Mouse (Mus musculus) kidney, embryonic 15.5 days (tissue): ENCODE measurements around the gene Gm32742. TPM values are rescaled to one million over a fixed set of nuclear protein-coding genes. Genes with fewer than 3 reads are reported as not detected.
A peak's percentile ranks its signal among the peaks of the same experiment; 100 is the strongest.

Source experiments
- ATAC-seq: fragments of 200-750 bp; cut with Nextera tagmentation; replicated peaks from 2 replicates; pipeline ENCODE4 v1.8.0; 2017; ENCODE audit warnings: moderate TSS enrichment; ENCODE audit not compliant: low FRiP score
- H3K27ac ChIP-seq: fragments of 300-500 bp; sonication (generic); 2 replicates; pipeline ENCODE4 v1.5.1; 2015; ENCODE audit warnings: mild to moderate bottlenecking, inconsistent platforms
- H3K27me3 ChIP-seq: fragments of 300-500 bp; sonication (generic); 2 replicates; pipeline ENCODE4 v1.6.1; 2015; ENCODE audit warnings: inconsistent platforms
- H3K36me3 ChIP-seq: fragments of 300-500 bp; sonication (generic); 2 replicates; pipeline ENCODE4 v1.6.1; 2015; ENCODE audit warnings: inconsistent platforms
- H3K4me1 ChIP-seq: fragments of 300-500 bp; sonication (generic); 2 replicates; pipeline ENCODE4 v1.6.1; 2015; ENCODE audit warnings: inconsistent platforms
- H3K4me2 ChIP-seq: fragments of 300-500 bp; sonication (generic); 2 replicates; pipeline ENCODE4 v1.6.1; 2015; ENCODE audit warnings: moderate library complexity, mild to moderate bottlenecking, inconsistent platforms
- H3K4me3 ChIP-seq: fragments of 300-500 bp; sonication (generic); replicated peaks from 2 replicates; pipeline ENCODE4 v1.5.1; 2015; ENCODE audit warnings: mild to moderate bottlenecking, inconsistent platforms
- H3K9ac ChIP-seq: fragments of 300-500 bp; sonication (generic); 2 replicates; pipeline ENCODE4 v1.6.1; 2015; ENCODE audit warnings: mild to moderate bottlenecking, inconsistent platforms
- H3K9me3 ChIP-seq: fragments of 300-500 bp; sonication (generic); replicated peaks from 2 replicates; pipeline ENCODE4 v1.6.1; 2016; ENCODE audit warnings: inconsistent platforms
- WGBS: fragments of 180-500 bp; shearing (Covaris S2); methylation state at CpG from one replicate; pipeline ENCODE4 v1.1.7; 2015; ENCODE audit warnings: mixed read lengths; 5-methylcytosine and 5-hydroxymethylcytosine counted together
- polyA plus RNA-seq: library from polyadenylated mRNA; unstranded; fragments of >200 nt; fragmentation: Nextera tagmentation; extraction: Ambion mirVana; gene quantifications from 2 replicates; pipeline ENCODE4 v1.2.1, GENCODE M21; 2015

The Gm32742 gene
- polyA plus RNA-seq, 1 experiment from 2014 or later = 0.01 TPM

- 84% methylated on average over 1 of the region's 1 CpGs for WGBS
- no peak overlapping the region for H3K4me3 ChIP-seq
- no peak overlapping the region for H3K27ac ChIP-seq
- peaks cover 14% of the 10 kb centered on the region for H3K4me1 ChIP-seq
- no peak overlapping the region for H3K9ac ChIP-seq
- no peaks in the 10 kb centered on the region for H3K9me3 ChIP-seq
- no peak overlapping the region for H3K4me2 ChIP-seq
- ATAC-seq = no peak
- no peaks in the 10 kb centered on the region for H3K27me3 ChIP-seq
- no peaks in the 10 kb centered on the region for H3K36me3 ChIP-seq
Observed at GRCm38 (mm10) chr9:51178297-51178696, 13.0 kb upstream of the Gm32742 start.

- Histone ChIP-seq H3K27ac (no peak overlapping the region), H3K27me3 (no peaks in the 10 kb centered on the region), H3K4me3 (no peak overlapping the region), H3K4me1 (peaks cover 14% of the 10 kb centered on the region), H3K4me2 (no peak overlapping the region), H3K9ac (no peak overlapping the region), H3K9me3 (no peaks in the 10 kb centered on the region), H3K36me3 (no peaks in the 10 kb centered on the region)
- ATAC-seq = no peak
- 91% methylated on average over 1 of the region's 1 CpGs for WGBS
Observed at GRCm38 (mm10) chr9:51175722-51176121, 10.4 kb upstream of the Gm32742 start.

- no peak; the same call in 1 of the 2 replicates for ATAC-seq
- WGBS = 25% methylated on average over 8 of the region's 8 CpGs
- Histone ChIP-seq H3K4me2 (no peak overlapping the region), H3K9ac (no peak overlapping the region), H3K4me1 (peaks cover 14% of the 10 kb centered on the region), H3K9me3 (no peaks in the 10 kb centered on the region), H3K4me3 (no peak overlapping the region), H3K27ac (no peak overlapping the region), H3K27me3 (no peaks in the 10 kb centered on the region), H3K36me3 (no peaks in the 10 kb centered on the region)
Observed at GRCm38 (mm10) chr9:51174890-51175464, 9.7 kb upstream of the Gm32742 start.

- Histone ChIP-seq H3K36me3 (no peaks in the 10 kb centered on the region), H3K27me3 (no peaks in the 10 kb centered on the region), H3K4me2 (no peak overlapping the region), H3K4me3 (no peak overlapping the region), H3K27ac (no peak overlapping the region), H3K9me3 (no peaks in the 10 kb centered on the region), H3K4me1 (peaks cover 16% of the 10 kb centered on the region), H3K9ac (no peak overlapping the region)
- WGBS = 73% methylated on average over 6 of the region's 6 CpGs
- ATAC-seq = no peak
Observed at GRCm38 (mm10) chr9:51170298-51170697, 5.0 kb upstream of the Gm32742 start.

GRCm38 (mm10) chr9:51169133-51169532 is 3.8 kb upstream of the Gm32742 start:
- Histone ChIP-seq H3K4me2 (no peak overlapping the region), H3K4me3 (no peak overlapping the region), H3K4me1 (peaks cover 7% of the 10 kb centered on the region; the same call in 1 of the 2 replicates), H3K36me3 (no peaks in the 10 kb centered on the region), H3K9me3 (no peaks in the 10 kb centered on the region), H3K27ac (no peak overlapping the region), H3K27me3 (no peaks in the 10 kb centered on the region), H3K9ac (no peak overlapping the region)
- WGBS = 79% methylated on average over 7 of the region's 7 CpGs
- no peak for ATAC-seq

- H3K4me3 ChIP-seq = no peak overlapping the region
- no peaks in the 10 kb centered on the region for H3K27me3 ChIP-seq
- H3K9ac ChIP-seq = no peak overlapping the region
- peaks cover 7% of the 10 kb centered on the region; the same call in 1 of the 2 replicates for H3K4me1 ChIP-seq
- WGBS = 46% methylated on average over 5 of the region's 5 CpGs
- ATAC-seq = 0 out of 2 replicates have a peak, but pooled peaks have one; percentile 33
- H3K4me2 ChIP-seq = no peak overlapping the region
- H3K27ac ChIP-seq = no peak overlapping the region
- H3K36me3 ChIP-seq = no peaks in the 10 kb centered on the region
- H3K9me3 ChIP-seq = no peaks in the 10 kb centered on the region
Observed at GRCm38 (mm10) chr9:51168698-51169097, 3.4 kb upstream of the Gm32742 start.

- no peaks in the 10 kb centered on the region for H3K9me3 ChIP-seq
- no peak for ATAC-seq
- H3K36me3 ChIP-seq = no peaks in the 10 kb centered on the region
- no peak overlapping the region for H3K27ac ChIP-seq
- 0 out of 2 replicates have a peak, but pooled peaks cover 2% of the 10 kb centered on the region for H3K27me3 ChIP-seq
- no peak overlapping the region for H3K4me2 ChIP-seq
- no peak overlapping the region for H3K9ac ChIP-seq
- H3K4me3 ChIP-seq = no peak overlapping the region
- WGBS = 59% methylated on average over 11 of the region's 11 CpGs
- H3K4me1 ChIP-seq = peaks cover 7% of the 10 kb centered on the region; the same call in 1 of the 2 replicates
Observed at GRCm38 (mm10) chr9:51167954-51168353, 2.6 kb upstream of the Gm32742 start.

GRCm38 (mm10) chr9:51163989-51164388 is 1.3 kb downstream of the Gm32742 start:
- no peak for ATAC-seq
- no peak overlapping the region for H3K4me2 ChIP-seq
- H3K4me1 ChIP-seq = peaks cover 7% of the 10 kb centered on the region; the same call in 1 of the 2 replicates
- WGBS = 83% methylated on average over 5 of the region's 5 CpGs
- no peak overlapping the region for H3K4me3 ChIP-seq
- H3K27ac ChIP-seq = no peak overlapping the region
- H3K9me3 ChIP-seq = no peaks in the 10 kb centered on the region
- no peak overlapping the region for H3K9ac ChIP-seq
- H3K36me3 ChIP-seq = no peaks in the 10 kb centered on the region
- peaks cover 27% of the 10 kb centered on the region for H3K27me3 ChIP-seq

GRCm38 (mm10) chr9:51161771-51162388 is 3.4 kb downstream of the Gm32742 start:
- H3K9me3 ChIP-seq = no peaks in the 10 kb centered on the region
- no peak overlapping the region for H3K9ac ChIP-seq
- ATAC-seq = peak; percentile 56
- H3K4me3 ChIP-seq = no peak overlapping the region
- no peaks in the 10 kb centered on the region for H3K36me3 ChIP-seq
- no peak overlapping the region for H3K4me2 ChIP-seq
- H3K27ac ChIP-seq = no peak overlapping the region
- H3K27me3 ChIP-seq = peaks cover 29% of the 10 kb centered on the region
- 0 out of 2 replicates have a peak, but pooled peaks cover 3% of the 10 kb centered on the region for H3K4me1 ChIP-seq
- 29% methylated on average over 4 of the region's 4 CpGs for WGBS

GRCm38 (mm10) chr9:51152079-51152752 is 13.1 kb downstream of the Gm32742 start:
- Histone ChIP-seq H3K36me3 (no peaks in the 10 kb centered on the region), H3K4me2 (peak overlapping the region; percentile 43), H3K9me3 (no peaks in the 10 kb centered on the region), H3K27me3 (no peaks in the 10 kb centered on the region), H3K4me1 (no peaks in the 10 kb centered on the region), H3K9ac (no peak overlapping the region), H3K4me3 (no peak overlapping the region), H3K27ac (no peak overlapping the region)
- peak; percentile 71; the same call in 1 of the 2 replicates for ATAC-seq
- WGBS = 19% methylated on average over 13 of the region's 13 CpGs

- no peak overlapping the region for H3K27ac ChIP-seq
- no peak overlapping the region for H3K4me3 ChIP-seq
- no peaks in the 10 kb centered on the region for H3K9me3 ChIP-seq
- H3K4me1 ChIP-seq = peaks cover 9% of the 10 kb centered on the region; the same call in 1 of the 2 replicates
- H3K4me2 ChIP-seq = no peak overlapping the region
- WGBS = 78% methylated on average over 5 of the region's 5 CpGs
- H3K27me3 ChIP-seq = no peaks in the 10 kb centered on the region
- H3K36me3 ChIP-seq = no peaks in the 10 kb centered on the region
- no peak for ATAC-seq
- no peak overlapping the region for H3K9ac ChIP-seq
Observed at GRCm38 (mm10) chr9:51147294-51147693, 18.0 kb downstream of the Gm32742 start.

- ATAC-seq = no peak
- peaks cover 9% of the 10 kb centered on the region; the same call in 1 of the 2 replicates for H3K4me1 ChIP-seq
- H3K9ac ChIP-seq = no peak overlapping the region
- no peaks in the 10 kb centered on the region for H3K36me3 ChIP-seq
- no peak overlapping the region for H3K27ac ChIP-seq
- H3K9me3 ChIP-seq = no peaks in the 10 kb centered on the region
- 41% methylated on average over 4 of the region's 4 CpGs for WGBS
- H3K4me2 ChIP-seq = no peak overlapping the region
- no peak overlapping the region for H3K4me3 ChIP-seq
- no peaks in the 10 kb centered on the region for H3K27me3 ChIP-seq
Observed at GRCm38 (mm10) chr9:51146496-51146895, 18.8 kb downstream of the Gm32742 start.
